Mouse (Mus musculus) gastrocnemius, postnatal 10 days (tissue): Measurements from ENCODE around the gene Eftud2. TPM values are rescaled to one million over a fixed set of nuclear protein-coding genes. Genes with fewer than 3 reads are reported as not detected.

Experiments
- DNase-seq: peaks from one replicate; pipeline ENCODE4 v3.0.0; 2021; ENCODE audit warnings: mixed read lengths
- total RNA-seq, 2 experiments: library from RNA; stranded (reverse); gene quantifications; 2 replicates each; pipeline ENCODE4 v1.2.3; 2021

Eftud2 gene
- total RNA-seq, 2 experiments from 2014 or later: 49.5 to 52.3 TPM

DNA sequence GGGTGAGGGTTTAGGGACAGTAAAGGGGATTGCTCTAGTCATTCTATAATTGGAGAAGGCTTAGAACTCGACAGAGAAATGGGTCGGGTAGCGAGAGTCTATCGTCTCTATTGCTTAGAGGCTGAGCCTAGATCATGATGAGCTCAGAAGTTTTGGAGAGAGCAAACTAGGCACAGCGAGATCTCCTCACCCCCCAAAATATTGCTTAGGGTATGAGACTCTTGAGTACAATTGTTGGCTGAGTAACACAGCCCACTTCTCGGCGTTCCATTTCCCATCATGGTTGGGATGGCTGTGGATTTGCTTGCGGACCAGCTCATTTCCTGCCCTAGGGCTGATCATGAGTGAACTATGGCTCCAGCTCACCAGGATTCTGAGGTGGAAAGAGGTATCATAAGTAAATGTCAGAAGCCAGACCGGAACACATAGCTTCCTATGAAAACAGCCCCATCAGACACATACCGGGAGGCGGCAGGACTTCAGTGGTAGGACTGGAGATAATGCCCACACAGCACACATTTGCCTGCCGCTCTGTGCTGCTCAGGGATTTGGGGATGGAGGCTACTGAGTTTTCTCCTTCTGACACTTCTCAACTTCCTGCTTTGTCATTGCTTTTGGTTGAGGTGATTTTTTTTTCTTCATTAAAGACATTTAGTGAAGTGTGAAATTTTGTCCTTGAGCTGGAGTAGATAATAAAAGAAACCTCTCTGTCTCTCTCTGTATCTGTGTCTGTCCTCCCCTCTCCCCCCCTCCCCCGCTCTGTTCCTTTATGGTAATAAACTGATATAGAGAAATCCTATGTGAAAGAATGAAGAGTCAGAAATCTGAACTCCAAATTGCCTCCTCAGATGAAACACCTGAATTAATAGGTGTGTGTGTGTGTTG, 771 bp upstream of the Eftud2 start:
- DNase-seq: no peak

GRCm38 (mm10) chr11:102879558-102879957, 1.2 kb downstream of the Eftud2 start:
- DNase-seq: no peak

GRCm38 (mm10) chr11:102874801-102875334, 5.9 kb downstream of the Eftud2 start:
- no peak for DNase-seq

GRCm38 (mm10) chr11:102864272-102864671, 16.5 kb downstream of the Eftud2 start:
- peak; percentile 77 for DNase-seq

GRCm38 (mm10) chr11:102859933-102860332, 20.9 kb downstream of the Eftud2 start:
- peak; percentile 43 for DNase-seq

DNA sequence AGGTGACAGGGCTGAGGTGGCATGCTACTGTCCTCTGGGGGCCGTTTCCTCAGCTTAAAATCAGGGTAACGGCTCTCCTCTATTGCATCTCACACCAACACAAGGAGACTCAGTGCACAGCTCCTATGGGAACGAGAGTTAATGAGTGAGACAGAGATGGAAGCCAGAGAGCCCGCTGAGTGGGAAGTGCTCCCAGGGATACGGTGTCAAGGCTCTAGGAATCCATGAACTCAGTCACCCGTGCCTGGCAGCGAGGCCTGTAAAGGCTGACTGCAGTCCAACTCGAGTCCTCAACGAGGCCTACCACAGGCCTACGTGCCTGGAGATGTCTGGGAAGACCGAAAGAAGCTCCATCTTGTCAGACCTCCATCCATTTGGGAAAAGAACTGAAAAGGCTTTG, 21.8 kb downstream of the Eftud2 start:
- DNase-seq: no peak

DNA sequence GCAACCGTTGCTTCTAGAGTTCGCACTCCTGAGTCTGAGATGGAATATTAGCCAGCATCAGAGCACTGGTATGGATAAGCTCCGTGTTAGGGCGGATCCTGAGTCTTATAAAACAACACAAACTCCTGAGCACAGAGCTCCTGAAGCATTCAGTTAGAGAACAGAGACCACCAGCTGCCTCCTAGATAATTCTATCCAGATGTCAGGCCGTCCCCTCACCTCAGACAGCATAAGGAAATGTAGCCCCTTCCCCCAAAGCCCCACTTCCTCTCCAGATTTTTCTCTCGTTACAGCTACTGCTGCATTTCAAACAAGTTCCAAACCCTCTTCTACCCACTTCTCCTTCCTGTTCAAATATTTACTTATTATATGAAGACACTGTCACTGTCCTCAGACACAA, 24.8 kb downstream of the Eftud2 start:
- no peak for DNase-seq

- DNase-seq: no peak
These were observed 27.0 kb downstream of the Eftud2 start for GRCm38 (mm10) chr11:102853760-102854159.

DNA sequence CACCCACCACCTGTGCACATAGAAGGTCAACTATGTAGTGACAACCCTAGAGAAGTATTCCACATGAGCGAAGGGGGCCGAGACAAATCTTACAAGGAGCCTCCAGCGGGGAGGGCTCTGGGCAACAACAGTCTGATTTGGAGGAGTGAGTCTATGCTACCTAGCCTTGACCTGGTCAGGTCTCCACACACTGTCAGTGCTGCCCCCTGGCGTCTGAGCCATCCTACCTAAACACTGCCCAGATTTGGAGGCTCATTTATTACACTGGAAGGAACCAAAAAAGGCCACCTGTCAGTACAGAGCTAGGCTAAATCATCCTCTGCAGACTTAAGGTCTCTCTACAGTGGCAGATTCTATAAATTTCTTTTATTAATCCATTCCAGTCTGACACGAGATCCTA, 28.9 kb downstream of the Eftud2 start:
- DNase-seq: peak; percentile 79

DNA sequence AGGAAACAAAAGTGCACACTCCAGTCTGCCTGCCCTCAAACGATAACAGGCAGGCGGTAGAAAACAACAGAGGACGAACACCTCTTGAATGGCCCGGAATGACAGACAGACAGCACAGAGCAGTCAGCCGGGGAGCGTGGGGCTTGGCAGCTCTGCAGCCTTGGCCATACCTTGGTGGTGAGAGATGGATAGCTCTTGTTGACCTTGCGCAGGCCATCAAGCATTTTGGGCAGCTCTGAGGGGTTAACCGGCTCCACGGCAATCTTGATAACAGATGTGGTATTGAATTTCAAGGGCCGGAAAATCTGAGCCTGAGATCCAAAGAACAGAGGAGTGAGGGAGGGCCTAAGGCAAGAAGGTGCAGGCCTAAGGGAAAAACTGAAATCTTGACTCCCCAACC, 34.9 kb downstream of the Eftud2 start:
- DNase-seq: no peak

DNA sequence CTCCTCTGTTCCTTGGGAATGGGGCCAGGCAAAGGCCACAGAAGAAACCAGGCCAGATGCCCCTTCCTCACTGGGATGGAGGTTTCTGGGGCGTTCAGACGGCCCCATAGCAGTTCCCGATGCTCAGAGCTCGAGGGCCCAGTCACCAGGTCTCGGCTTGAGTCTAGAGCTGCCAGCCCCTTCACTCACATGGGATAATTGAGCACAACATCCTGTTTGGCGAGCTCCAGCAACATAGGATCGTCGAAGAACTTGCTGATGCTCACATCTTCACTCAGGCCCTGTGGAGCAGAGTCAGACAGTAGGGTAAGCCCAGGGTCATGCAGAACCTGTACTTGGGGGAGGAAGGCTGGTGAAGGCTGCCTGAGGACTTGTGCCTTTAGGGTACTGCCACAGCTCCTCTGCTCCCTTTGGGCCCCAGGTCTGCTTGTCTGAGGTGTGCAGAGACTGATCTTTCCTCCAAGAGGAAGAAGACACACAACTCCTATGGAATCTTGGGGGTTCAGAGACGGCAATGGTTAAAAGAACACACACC, 42.1 kb downstream of the Eftud2 start:
- DNase-seq: no peak

DNA sequence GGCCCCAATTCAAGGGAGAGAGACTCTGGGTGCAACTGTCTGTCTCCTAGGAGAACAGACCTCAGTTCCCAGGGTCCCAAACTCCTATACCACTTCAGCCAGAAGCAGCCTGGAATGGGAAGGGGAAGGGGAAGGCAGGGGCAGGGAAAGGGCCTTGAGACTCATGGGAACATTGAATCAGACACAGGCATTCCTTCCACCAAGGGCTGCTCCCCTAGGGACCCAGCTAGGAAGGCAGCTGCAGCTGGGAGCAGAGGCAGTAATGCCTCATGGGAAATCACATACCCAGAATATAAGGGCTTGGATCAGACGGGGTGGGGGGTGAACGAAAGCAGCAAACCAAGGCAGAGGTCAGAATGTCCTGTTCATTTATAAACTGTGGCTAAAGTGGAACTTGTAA, 42.7 kb downstream of the Eftud2 start:
- peak; percentile 15 for DNase-seq

GRCm38 (mm10) chr11:102837385-102837784, 43.4 kb downstream of the Eftud2 start:
- no peak for DNase-seq

GRCm38 (mm10) chr11:102836146-102836545, 44.6 kb downstream of the Eftud2 start:
- no peak for DNase-seq

DNA sequence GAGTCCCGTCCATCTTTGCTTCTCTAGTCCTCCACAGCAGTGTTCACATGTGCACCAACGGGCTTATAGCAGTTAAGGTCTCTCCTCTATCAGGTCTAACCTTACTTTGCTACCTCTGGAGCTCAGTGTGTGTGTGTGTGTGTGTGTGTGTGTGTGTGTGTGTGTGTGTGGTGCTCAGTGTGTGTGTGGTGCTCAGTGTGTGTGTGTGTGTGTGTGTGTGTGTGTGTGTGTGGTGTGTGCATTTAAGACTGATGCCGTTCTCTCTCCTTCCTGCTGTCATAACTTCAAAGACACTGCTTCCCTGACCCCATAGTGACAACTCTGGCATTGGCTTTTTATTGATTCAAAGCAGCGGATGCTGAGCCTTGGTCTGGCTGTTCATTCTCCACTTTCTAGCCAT, 45.2 kb downstream of the Eftud2 start, which contains the start of gene Higd1b:
TSS of gene Higd1b (plus strand) at position 301 of the 400 bp plus-strand sequence.
- DNase-seq: no peak

- no peak for DNase-seq
These were observed 46.6 kb downstream of the Eftud2 start for GRCm38 (mm10) chr11:102834219-102834618.

- DNase-seq: no peak
These were observed 48.0 kb downstream of the Eftud2 start for GRCm38 (mm10) chr11:102832700-102833297.

GRCm38 (mm10) chr11:102830276-102830675, 50.5 kb downstream of the Eftud2 start:
- no peak for DNase-seq

DNA sequence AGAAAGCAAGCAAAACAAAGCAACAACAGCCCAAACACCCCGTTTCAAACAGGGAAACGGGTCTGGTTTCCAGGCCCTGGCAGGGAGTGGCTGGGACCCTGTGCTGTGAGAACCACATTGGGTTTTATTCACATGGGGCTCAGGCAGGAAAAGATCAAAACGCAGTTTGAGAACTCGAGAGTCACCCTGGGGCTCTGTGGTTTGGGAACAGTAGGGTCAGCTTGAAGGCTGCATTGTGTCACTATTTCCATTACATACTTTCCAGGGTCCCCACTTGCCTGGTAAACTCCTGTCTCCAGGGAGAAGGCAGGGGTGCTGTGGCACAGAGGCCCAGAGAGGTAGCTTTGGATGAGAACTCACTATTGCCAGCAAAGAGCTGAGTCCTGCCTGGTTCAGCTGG, 53.7 kb downstream of the Eftud2 start:
- no peak for DNase-seq

DNA sequence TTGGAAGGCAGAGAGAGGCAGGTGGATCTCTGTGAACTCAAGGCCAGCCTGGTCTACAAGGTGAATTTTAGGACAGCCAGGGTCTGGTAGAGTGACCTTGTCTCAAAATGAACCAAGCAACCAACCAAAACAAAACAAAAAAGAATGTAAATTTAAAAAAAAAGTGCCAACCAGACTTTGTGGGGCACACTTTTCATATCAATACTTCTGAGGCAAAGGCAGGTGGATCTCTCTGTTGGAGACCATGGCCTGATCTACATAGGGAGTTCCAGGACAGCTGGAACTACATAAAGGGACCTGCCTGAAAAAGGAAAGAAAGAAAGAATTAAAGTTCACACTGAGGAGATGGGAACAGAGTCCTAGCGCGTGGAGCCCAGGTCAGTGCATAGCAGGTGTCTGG, 54.3 kb downstream of the Eftud2 start:
- DNase-seq: no peak

DNA sequence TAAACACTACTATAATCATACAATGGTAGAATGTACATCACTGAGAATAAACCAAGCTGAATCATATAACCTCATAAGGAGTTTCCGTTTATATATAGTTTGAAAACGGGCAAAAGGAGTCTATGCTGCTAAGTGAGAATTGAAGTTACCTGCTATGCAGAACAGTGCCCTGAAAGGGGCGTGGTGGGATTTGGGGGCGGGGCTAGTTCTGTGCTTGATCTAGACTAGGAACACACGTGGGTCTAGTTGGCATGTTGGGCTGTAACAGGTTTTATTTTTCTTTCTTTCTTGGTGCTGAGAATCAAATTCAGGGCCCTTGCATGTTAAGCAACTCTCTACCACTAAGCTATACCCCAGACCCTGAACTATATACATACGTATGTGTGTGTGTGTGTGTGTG, 59.6 kb downstream of the Eftud2 start:
- no peak for DNase-seq

- DNase-seq: no peak
These were observed 60.4 kb downstream of the Eftud2 start for GRCm38 (mm10) chr11:102820432-102820831.

GRCm38 (mm10) chr11:102819783-102820385, 60.9 kb downstream of the Eftud2 start:
- DNase-seq: no peak
